23 mouse cellular contexts compared by ENCODE assay signal in the genomic region with DNA sequence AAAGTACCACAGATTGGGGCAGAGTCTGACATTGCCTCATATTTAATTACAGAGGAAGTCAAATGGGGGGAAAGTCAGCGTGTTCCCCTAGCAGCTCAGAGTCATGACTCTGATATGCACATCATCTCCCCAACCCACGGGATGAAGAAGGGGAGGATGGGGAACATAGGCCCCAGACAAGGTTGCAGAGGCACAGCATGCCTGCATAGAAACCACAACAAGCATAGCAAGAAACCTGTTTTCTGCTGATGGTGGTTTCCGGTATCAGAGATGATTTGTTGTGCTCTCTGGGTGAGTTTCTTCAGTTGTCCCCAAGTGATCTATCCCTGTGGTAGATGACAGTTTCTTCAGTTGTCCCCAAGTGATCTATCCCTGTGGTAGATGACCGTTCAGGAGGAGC. TPM values are rescaled to one million over a fixed set of nuclear protein-coding genes. Genes with fewer than 3 reads are reported as not detected.
DNase-seq lines count a peak whose midpoint lies in the region; ATAC-seq and TF ChIP-seq lines count a peak whose summit lies in the region.
"Had no signal": no experiment of that assay in that cellular context is flagged by ENCODE, and none has a peak within 500 bp of the region (broad histone marks: within the 10 kb centered on the region; RNA-seq: fewer than 3 reads in every experiment).

No protein-coding gene starts in this region.

- H3K4me1 ChIP-seq in lung, adult 2 months (ENCODE audit: control insufficient read depth, insufficient read depth, low read length): no peaks in the 10 kb centered on the region; the same call in 1 of the 2 replicates
- H3K4me1 ChIP-seq in kidney, embryonic 14.5 days (ENCODE audit: control insufficient read depth, insufficient read depth, low read length): no peaks in the 10 kb centered on the region
- H3K4me1 ChIP-seq: embryonic facial prominence, embryonic 15.5 days; forebrain, embryonic 10.5 days; heart, embryonic 10.5 days; hindbrain, embryonic 12.5 days had no signal

- no peaks in the 10 kb centered on the region for H3K27me3 ChIP-seq in kidney, embryonic 14.5 days (ENCODE audit: control insufficient read depth, insufficient read depth, low read length)
- H3K27me3 ChIP-seq: embryonic facial prominence, embryonic 15.5 days; hindbrain, embryonic 12.5 days had no signal

- no peak for TF ChIP-seq CTCF in lung, adult 2 months (IDR thresholded peaks at IDR 0.05; ENCODE audit: insufficient read depth, low read length)

- no peaks in the 10 kb centered on the region for H3K9me3 ChIP-seq in kidney, embryonic 14.5 days (ENCODE audit: control insufficient read depth, low read length)
- H3K9me3 ChIP-seq: embryonic facial prominence, embryonic 15.5 days; forebrain, embryonic 10.5 days; G1E; heart, embryonic 10.5 days; hindbrain, embryonic 12.5 days had no signal

- no peak for TF ChIP-seq POLR2A in lung, adult 2 months (IDR thresholded peaks at IDR 0.05; ENCODE audit: borderline replicate concordance, extremely low read depth, low read depth, low read length)

- H3K4me3 ChIP-seq in lung, adult 2 months (replicated peaks; ENCODE audit: extremely low read depth, low read depth, low read length): no peak overlapping the region
- no peak overlapping the region for H3K4me3 ChIP-seq in kidney, embryonic 14.5 days (ENCODE audit: low read length)
- H3K4me3 ChIP-seq: embryonic facial prominence, embryonic 15.5 days; erythroblast, embryonic 14.5 days; forebrain, embryonic 10.5 days; heart, embryonic 10.5 days; hindbrain, embryonic 12.5 days had no signal

- no peak overlapping the region for H3K27ac ChIP-seq in kidney, embryonic 14.5 days (ENCODE audit: low read depth, low read length)
- H3K27ac ChIP-seq: embryonic facial prominence, embryonic 15.5 days; forebrain, embryonic 10.5 days; heart, embryonic 10.5 days; hindbrain, embryonic 12.5 days had no signal

- DNase-seq in CD8-positive naive resting alpha-beta T cell, adult 2 months (ENCODE audit: low read depth in 2 of 2, low spot score in 2 of 2): peak; percentile 2 to 39
- peak; percentile 47 to 58 for DNase-seq in thymus, postnatal 10 days (ENCODE audit: low spot score in 2 of 2)
- DNase-seq in thymus, postnatal 4 days: peak; percentile 42
- no peak for DNase-seq in lung, postnatal 4 days
- no peak for DNase-seq in embryo, embryonic 9.5 days (ENCODE audit: extremely low spot score)
- DNase-seq in lung, adult 2 months: no peak
- DNase-seq: adrenal gland, postnatal 14 days; cerebellum, adult 11-12 months; cerebellum, postnatal 10 days; gastrocnemius, postnatal 10 days; heart, adult 18-20 months; heart, postnatal 10 days; heart, postnatal 4 days had no signal

- WGBS in lung, adult 2 months: 90% methylated on average over 4 of the region's 4 CpGs
- WGBS in kidney, embryonic 14.5 days: 85% methylated on average over 4 of the region's 4 CpGs

- ATAC-seq in inflammation-experienced regulatory T-cells, adult 6 months: peak; percentile 85
- no peak for ATAC-seq in kidney, embryonic 14.5 days (ENCODE audit: low FRiP score, low TSS enrichment)
- ATAC-seq: forebrain, embryonic 14.5 days; hindbrain, embryonic 16.5 days had no signal

- H3K4me2 ChIP-seq in kidney, embryonic 14.5 days (replicated peaks; ENCODE audit: low read depth, low read length): no peak overlapping the region
- H3K4me2 ChIP-seq: embryonic facial prominence, embryonic 15.5 days; hindbrain, embryonic 12.5 days had no signal

- no peaks in the 10 kb centered on the region; the same call in 1 of the 2 replicates for H3K36me3 ChIP-seq in kidney, embryonic 14.5 days (ENCODE audit: control insufficient read depth, insufficient read depth, low read length)

- H3K9ac ChIP-seq in kidney, embryonic 14.5 days (ENCODE audit: low read depth, low read length): no peak overlapping the region
- H3K9ac ChIP-seq: embryonic facial prominence, embryonic 15.5 days; hindbrain, embryonic 12.5 days had no signal

RNA-seq across cellular contexts. Expression of gene Arl5b, which starts 56.7 kb away (rescaled TPM):
- polyA plus RNA-seq in inflammation-experienced regulatory T-cells, adult 6 months (2017; shearing (Covaris generic)): 10 to 100 TPM in 2 of 3 experiments, 1 to 10 TPM in 1; 8.7 to 11.4 (median 10.1) TPM
- 6.1 and 10.0 TPM in 2 replicates for polyA plus RNA-seq in lung, adult 2 months (2012; rRNA removed)
- 38.0 and 39.1 TPM in 2 replicates for polyA plus RNA-seq in kidney, embryonic 14.5 days (2014; fragmentation: Nextera tagmentation; extraction: Ambion mirVana)

Comparison
In these comparisons a context has a peak if more than half of its experiments do, and no peak if none do; other contexts are left out.
1. DNase-seq: peak in CD8-positive naive resting alpha-beta T cell, adult 2 months (2 of 2), thymus, postnatal 10 days (2 of 2) and thymus, postnatal 4 days (single experiment); none in lung, postnatal 4 days (0 of 2), embryo, embryonic 9.5 days (single experiment) and lung, adult 2 months (single experiment).